Mouse (Mus musculus) gastrocnemius, postnatal 36 days (tissue): ENCODE measurements around the gene Myl3. TPM values are rescaled to one million over a fixed set of nuclear protein-coding genes. Genes with fewer than 3 reads are reported as not detected.

ENCODE experiments used
- DNase-seq, 2 experiments: peaks; one replicate each; pipeline ENCODE4 v3.0.0; 2022
- intact Hi-C: fragments of 180-260 bp; cut with DNase I; formaldehyde crosslinking; loops from one replicate; pipeline ENCODE4 v1.15.1; 2025
- total RNA-seq, 2 experiments: library from RNA; stranded (reverse); gene quantifications; 2 replicates each; pipeline ENCODE4 v1.2.3; 2021

Myl3 gene
- total RNA-seq, 2 experiments from 2014 or later = 290 to 1,186 TPM

GRCm38 (mm10) chr9:110800834-110801479, 59.3 kb downstream of the Myl3 start:
- intact Hi-C loops = no loop called here
- no peak for DNase-seq

- intact Hi-C loops = no loop called here
- DNase-seq = no peak
These were observed 61.6 kb downstream of the Myl3 start for GRCm38 (mm10) chr9:110803294-110803693.

DNA sequence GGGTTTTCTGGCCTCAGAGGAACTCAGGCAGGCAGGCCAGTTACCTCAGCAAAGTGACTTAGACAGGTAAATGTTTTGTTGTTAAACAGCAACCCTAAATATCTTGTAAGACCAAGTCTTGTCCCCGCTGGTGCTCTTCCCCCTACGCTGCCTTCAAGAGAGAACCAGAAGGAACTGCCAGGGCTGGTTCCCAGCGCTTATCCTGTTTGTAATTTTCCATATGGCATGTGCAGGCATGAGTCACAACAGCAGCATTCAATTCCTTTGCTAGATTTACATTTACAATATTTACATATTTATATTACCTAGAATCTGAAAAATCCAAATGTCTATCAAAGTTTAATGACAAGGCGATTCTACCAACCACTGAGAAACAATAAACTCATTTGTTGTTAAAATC, 68.4 kb downstream of the Myl3 start:
- no peak for DNase-seq
- intact Hi-C loops = no loop called here

DNA sequence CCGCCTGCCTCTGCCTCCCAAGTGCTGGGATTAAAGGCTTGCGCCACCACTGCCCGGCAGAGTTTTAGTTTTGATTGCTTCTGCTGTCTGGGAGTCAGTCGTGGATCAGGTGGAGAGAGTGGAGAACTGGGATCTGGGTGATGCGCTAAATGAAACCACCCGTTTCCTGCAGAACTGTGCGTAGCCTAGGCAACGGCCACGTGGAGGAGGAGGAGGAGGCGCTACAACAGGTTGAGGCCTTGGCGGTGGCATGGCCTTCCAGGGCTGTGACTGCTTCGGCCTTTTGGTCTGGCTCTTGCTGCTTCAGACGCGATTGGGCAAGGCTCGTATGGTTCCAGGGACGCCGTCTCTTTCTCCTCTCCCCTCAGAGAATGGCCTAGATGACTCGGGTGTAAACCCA, 72.1 kb downstream of the Myl3 start, which contains the start of gene Prss44:
Gene Prss44, plus strand, starts transcription at position 206 of the 400 bp plus-strand sequence.
- no peak for DNase-seq
- intact Hi-C loops = no loop called here

Other genes with a start within 250 kb of the Myl3 start
- 10 to 100 TPM; 21.8 to 29.9 TPM for gene Setd2, start 209.3 kb upstream of the Myl3 start, total RNA-seq
- gene Nradd, start 117.4 kb upstream of the Myl3 start, total RNA-seq = 1 to 10 TPM in 1 of 2 experiments, under 1 TPM in 1; 0.91 to 1.2 TPM
- gene Nbeal2, start 87.7 kb upstream of the Myl3 start, total RNA-seq = 1 to 10 TPM; 3.3 to 3.6 TPM
- gene Ccdc12, start 85.4 kb upstream of the Myl3 start, total RNA-seq = 10 to 100 TPM; 45.1 to 48.1 TPM
- gene Pth1r, start 5.3 kb downstream of the Myl3 start, total RNA-seq = 1 to 10 TPM in 1 of 2 experiments, under 1 TPM in 1; 0.74 to 1.1 TPM
- not detected for gene Prss42, start 56.3 kb downstream of the Myl3 start, total RNA-seq
- gene Prss44, start 72.1 kb downstream of the Myl3 start, total RNA-seq = not detected
- not detected for gene Prss43, start 84.8 kb downstream of the Myl3 start, total RNA-seq
- not detected for gene Prss45, start 92.7 kb downstream of the Myl3 start, total RNA-seq
- not detected for gene Prss46, start 102.6 kb downstream of the Myl3 start, total RNA-seq
- not detected for gene Prss50, start 116.1 kb downstream of the Myl3 start, total RNA-seq
- 1 to 10 TPM; 4.6 to 6.6 TPM for gene Als2cl, start 138.0 kb downstream of the Myl3 start, total RNA-seq
- under 1 TPM; 0.37 to 0.41 TPM for gene Tmie, start 138.3 kb downstream of the Myl3 start, total RNA-seq
- gene Fam240a, start 175.0 kb downstream of the Myl3 start, total RNA-seq = 1 to 10 TPM in 1 of 2 experiments, not detected in 1; 1.2 TPM
- not detected for gene Tdgf1, start 204.3 kb downstream of the Myl3 start, total RNA-seq
- gene Lrrc2, start 209.7 kb downstream of the Myl3 start, total RNA-seq = 10 to 100 TPM; 45.8 to 73.6 TPM
- 1 to 10 TPM in 1 of 2 experiments, under 1 TPM in 1; 0.54 to 1.3 TPM for gene Rtp3, start 248.7 kb downstream of the Myl3 start, total RNA-seq